Mouse (Mus musculus) CH12.LX (cell line): Measurements from ENCODE around the gene Vstm5.

Experiments
- BHLHE40 ChIP-seq: IDR thresholded peaks from 2 replicates; pipeline ENCODE4 v1.6.1; 2011; ENCODE audit warnings: mild to moderate bottlenecking, low read depth, low read length, improper control_type of control experiment
- CTCF ChIP-seq, 2 experiments: IDR thresholded peaks in 1 of 2; conservative IDR thresholded peaks in 1 of 2; 2 replicates each; pipeline ENCODE4 v1.5.1; 2011 to 2012; ENCODE audit warnings: low read depth in 2 of 2, low read length in 2 of 2, improper control_type of control experiment in 1 of 2, inconsistent platforms in 1 of 2, mild to moderate bottlenecking in 1 of 2, moderate library complexity in 1 of 2
- ELF1 ChIP-seq: IDR thresholded peaks from 2 replicates; pipeline ENCODE4 v1.6.1; 2014; ENCODE audit warnings: low read depth, mild to moderate bottlenecking, inconsistent platforms, low read length, improper control_type of control experiment
- HCFC1 ChIP-seq: IDR thresholded peaks from 2 replicates; pipeline ENCODE4 v1.6.1; 2012; ENCODE audit warnings: low read depth, mild to moderate bottlenecking, inconsistent platforms, low read length, improper control_type of control experiment
- POLR2A ChIP-seq: IDR thresholded peaks from 2 replicates; pipeline ENCODE4 v1.6.1; 2011; ENCODE audit warnings: low read depth, mild to moderate bottlenecking, improper control_type of control experiment, low read length
- RCOR1 ChIP-seq: conservative IDR thresholded peaks from 2 replicates; pipeline ENCODE4 v1.6.1; 2012; ENCODE audit warnings: low read depth, mild to moderate bottlenecking, inconsistent platforms, low read length, improper control_type of control experiment
- USF1 ChIP-seq: IDR thresholded peaks from 2 replicates; pipeline ENCODE4 v1.6.1; 2014; ENCODE audit warnings: low read depth, mild to moderate bottlenecking, inconsistent platforms, low read length, improper control_type of control experiment
- ZC3H11A ChIP-seq: IDR thresholded peaks from 2 replicates; pipeline ENCODE4 v1.6.1; 2012; ENCODE audit warnings: low read depth, mild to moderate bottlenecking, inconsistent platforms, low read length, improper control_type of control experiment

DNA sequence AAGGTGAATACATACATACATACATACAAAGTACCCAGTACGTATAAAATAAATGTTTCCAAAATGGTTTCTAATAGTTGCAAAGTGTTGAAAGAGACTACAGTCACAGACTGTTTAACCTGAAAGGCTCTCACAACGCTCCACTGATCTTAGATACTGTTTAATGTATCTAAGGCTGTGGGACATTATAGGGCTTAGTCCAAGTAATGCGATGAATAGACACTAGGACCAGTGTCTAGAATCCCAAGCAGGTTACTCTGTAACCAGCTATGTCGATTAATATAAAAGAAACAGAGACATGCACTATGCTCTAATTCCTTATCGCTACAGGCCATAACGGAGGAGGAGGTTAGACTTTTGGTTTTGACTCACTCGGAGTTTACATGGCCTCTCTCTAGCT lies 58.3 kb downstream of the Vstm5 start:
- TF ChIP-seq RCOR1 (no peak), ZC3H11A (no peak), USF1 (no peak), HCFC1 (no peak), CTCF (conservative IDR thresholded peaks at IDR 0.05 in 1 of 2, IDR thresholded peaks at IDR 0.05 in 1 of 2; ENCODE audit: low read depth in 2 of 2, low read length in 2 of 2) (no peak), ELF1 (no peak), POLR2A (no peak), BHLHE40 (no peak)
